Mouse (Mus musculus): ENCODE data around the gene Sntn.

Gene Sntn

GRCm38 (mm10) chr14:13670576-13670975 is at the start of gene Sntn:
Sntn (plus strand) TSS chr14:13670876.
- in situ Hi-C loops (cut with MboI; ENCODE audit: low pct_unique_long_range_greater_than_20kb in 1 of 2, low sequenced_read_pairs in 2 of 2, unreplicated experiment in 1 of 2): no loop called here

GRCm38 (mm10) chr14:13649865-13650264 is 20.8 kb upstream of the Sntn start:
- in situ Hi-C loops (cut with MboI; ENCODE audit: low pct_unique_long_range_greater_than_20kb in 1 of 2, low sequenced_read_pairs in 2 of 2, unreplicated experiment in 1 of 2): no loop called here

- in situ Hi-C loops (cut with MboI; ENCODE audit: low pct_unique_long_range_greater_than_20kb in 1 of 2, low sequenced_read_pairs in 2 of 2, unreplicated experiment in 1 of 2): no loop called here
Measured at GRCm38 (mm10) chr14:13651039-13651438, 19.6 kb upstream of the Sntn start.

GRCm38 (mm10) chr14:13651541-13652298 is 19.0 kb upstream of the Sntn start:
- in situ Hi-C loops (cut with MboI; ENCODE audit: low pct_unique_long_range_greater_than_20kb in 1 of 2, low sequenced_read_pairs in 2 of 2, unreplicated experiment in 1 of 2): no loop called here

GRCm38 (mm10) chr14:13686716-13687115 is 16.0 kb downstream of the Sntn start:
- in situ Hi-C loops (cut with MboI; ENCODE audit: low pct_unique_long_range_greater_than_20kb in 1 of 2, low sequenced_read_pairs in 2 of 2, unreplicated experiment in 1 of 2): no loop called here

GRCm38 (mm10) chr14:13690426-13690825 is 19.8 kb downstream of the Sntn start:
- in situ Hi-C loops (cut with MboI; ENCODE audit: low pct_unique_long_range_greater_than_20kb in 1 of 2, low sequenced_read_pairs in 2 of 2, unreplicated experiment in 1 of 2): no loop called here

- in situ Hi-C loops (cut with MboI; ENCODE audit: low pct_unique_long_range_greater_than_20kb in 1 of 2, low sequenced_read_pairs in 2 of 2, unreplicated experiment in 1 of 2): no loop called here
Measured at GRCm38 (mm10) chr14:13732263-13732662, 61.6 kb downstream of the Sntn start.

Data from mouse embryonic stem cell (cell line).